Mouse (Mus musculus) cerebellum, adult 2 months (tissue): ENCODE data around the gene Lhb.

Source experiments
- CTCF ChIP-seq: fragments of 200-500 bp; IDR thresholded peaks from 2 replicates; pipeline ENCODE4 v1.5.1; 2011; ENCODE audit warnings: low read depth, mild to moderate bottlenecking, control low read depth, low read length, moderate library complexity, borderline replicate concordance; ENCODE audit not compliant: insufficient read depth
- POLR2A ChIP-seq: fragments of 200-500 bp; IDR thresholded peaks from 2 replicates; pipeline ENCODE4 v1.6.1; 2011; ENCODE audit warnings: low read length, control low read depth, borderline replicate concordance; ENCODE audit not compliant: insufficient read depth

- TF ChIP-seq POLR2A (no peak), CTCF (no peak)
Measured at GRCm38 (mm10) chr7:45406157-45407156, 14.2 kb upstream of the Lhb start.
